Mouse (Mus musculus): ENCODE data around the gene Kctd8.

Kctd8 gene

DNA sequence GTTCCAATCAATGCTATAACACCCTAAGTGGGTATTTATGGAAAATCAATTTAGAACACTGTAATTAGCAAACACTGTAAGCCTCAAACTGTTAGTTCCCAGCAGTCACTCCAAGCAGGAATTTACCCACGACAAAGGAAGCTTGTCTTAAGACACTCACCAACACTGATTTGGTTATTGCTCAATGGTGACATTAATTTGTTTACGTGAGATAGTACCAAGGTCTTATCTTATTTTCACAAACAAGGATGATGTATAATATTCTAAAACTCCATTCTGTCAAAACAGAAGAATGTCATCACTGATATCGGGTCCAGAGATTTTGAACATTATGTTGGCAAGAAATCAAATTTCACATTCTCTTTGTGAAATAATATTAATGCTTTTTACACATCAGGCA, 185.0 kb downstream of the Kctd8 start:
- no peak for DNase-seq

DNA sequence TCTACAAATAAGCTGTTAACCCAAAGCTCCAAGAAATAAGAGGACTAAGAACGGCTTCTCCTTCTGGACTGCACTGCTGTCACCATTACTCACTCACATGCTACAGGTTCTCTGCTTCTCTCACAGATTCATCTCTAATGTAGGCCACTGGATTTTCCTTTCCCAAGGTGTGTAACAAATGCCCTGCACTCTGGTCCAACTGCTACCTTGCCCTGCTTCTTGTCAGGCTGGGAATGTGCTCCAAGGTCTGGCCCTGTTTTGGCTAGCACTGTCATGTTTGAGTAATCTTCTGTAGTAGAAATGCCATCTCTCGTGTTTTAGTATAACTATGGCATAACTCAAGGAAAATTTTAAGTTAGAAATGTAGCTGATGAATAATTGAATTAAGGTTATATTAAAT, 195.7 kb downstream of the Kctd8 start:
- DNase-seq: peak in 1 of 2 experiments; percentile 27

DNA sequence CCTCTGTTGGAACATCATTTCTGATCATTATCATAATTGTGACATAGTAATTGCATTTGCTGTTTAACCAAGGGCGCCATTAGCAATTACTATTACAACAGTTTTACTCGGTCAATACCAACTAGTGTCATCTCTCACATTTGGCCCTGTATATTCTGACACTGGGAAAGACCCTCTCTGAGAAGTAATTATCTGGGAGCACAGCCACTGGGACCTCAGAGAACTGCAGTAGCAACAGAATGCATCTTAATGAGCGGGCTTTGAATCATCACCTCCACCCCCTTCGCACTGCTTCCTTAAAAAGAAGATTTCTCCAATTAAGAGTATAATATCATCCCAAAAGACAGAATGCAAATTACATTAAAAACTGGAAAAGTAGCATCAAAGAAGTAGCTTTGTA, 200.4 kb downstream of the Kctd8 start:
- DNase-seq: no peak

DNA sequence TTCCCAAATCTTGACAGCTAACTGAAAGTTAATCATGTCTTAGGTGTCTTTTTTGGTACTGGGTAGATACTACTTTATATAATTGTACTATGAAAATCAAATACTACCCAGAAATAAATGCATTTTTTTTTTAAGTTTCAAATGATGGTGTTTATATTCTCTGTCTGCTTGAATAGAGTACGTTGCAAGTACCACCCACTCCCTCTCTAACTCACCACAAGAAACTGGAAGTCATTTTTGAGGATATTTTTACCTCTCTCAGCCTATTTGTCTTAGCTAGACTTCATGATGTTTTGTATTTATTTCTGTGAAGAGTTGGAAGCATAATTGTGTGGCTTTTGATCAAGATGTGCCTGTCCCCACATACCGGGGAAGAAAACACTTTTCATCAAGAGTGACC, 232.8 kb downstream of the Kctd8 start:
- DNase-seq: no peak

DNA sequence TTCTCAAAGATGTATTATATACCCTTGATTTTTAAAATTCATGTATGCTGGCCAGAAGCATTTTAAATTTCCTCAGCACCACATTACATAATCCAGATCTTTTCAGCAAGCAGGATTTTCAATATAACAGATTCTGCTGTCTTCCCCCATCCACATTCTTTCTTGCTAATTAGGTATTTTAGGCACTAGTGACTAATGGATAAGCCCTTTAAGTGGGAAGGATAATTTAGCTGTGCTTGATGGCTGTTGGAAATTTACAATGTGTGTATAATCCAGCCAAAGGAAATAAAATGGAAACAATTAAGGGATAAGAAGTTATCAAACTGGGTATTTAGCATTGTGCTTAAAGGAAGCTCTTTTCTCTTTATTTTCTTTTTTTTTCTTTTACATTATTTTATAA, 252.6 kb downstream of the Kctd8 start:
- DNase-seq: no peak
